Mouse (Mus musculus) liver, postnatal 0 days (tissue): ENCODE data around the gene Tec.

ENCODE experiments used
- CTCF ChIP-seq: sonication (generic); IDR thresholded peaks from 2 replicates; pipeline ENCODE4 v1.5.1; 2016; ENCODE audit warnings: antibody characterized with exemption, low read depth
- EP300 ChIP-seq: IDR thresholded peaks from 2 replicates; pipeline ENCODE4 v1.6.1; 2016; ENCODE audit warnings: antibody characterized with exemption, low read depth, mild to moderate bottlenecking

DNA sequence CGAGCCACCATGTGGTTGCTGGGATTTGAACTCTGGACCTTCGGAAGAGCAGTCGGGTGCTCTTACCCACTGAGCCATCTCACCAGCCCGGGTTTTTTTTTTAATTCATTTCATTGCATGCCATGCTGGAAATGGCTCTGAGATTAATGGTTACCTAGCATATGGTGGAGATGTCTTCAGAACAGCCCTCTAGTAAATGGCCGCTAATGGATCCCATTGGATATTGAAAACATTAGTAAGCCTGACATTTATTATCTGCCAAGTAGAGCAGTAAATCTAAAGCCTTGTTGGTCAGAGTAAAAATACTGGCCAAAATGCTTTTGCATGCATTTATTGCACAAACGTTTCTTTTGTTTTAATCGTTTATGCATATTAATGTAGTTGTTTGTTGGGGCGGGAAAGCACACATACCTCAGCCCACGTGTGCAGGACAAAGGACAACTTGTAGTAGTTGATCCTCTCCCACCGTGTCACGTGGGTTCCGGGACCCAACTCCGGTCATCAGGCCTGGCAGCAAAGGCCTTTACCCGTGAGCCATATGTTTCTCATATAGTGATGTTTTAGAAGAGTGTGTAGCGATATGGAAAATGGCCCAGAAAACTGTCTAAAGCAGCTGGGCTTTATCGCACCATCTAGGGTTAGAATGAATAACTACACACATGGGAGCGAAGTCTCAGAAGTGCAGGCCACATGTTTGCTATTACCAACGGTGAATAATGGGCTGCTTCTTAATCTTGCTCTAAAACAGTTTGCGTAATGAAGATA is 18.4 kb upstream of the Tec start:
- TF ChIP-seq CTCF: no peak
- no peak for TF ChIP-seq EP300
